In the genomic region with DNA sequence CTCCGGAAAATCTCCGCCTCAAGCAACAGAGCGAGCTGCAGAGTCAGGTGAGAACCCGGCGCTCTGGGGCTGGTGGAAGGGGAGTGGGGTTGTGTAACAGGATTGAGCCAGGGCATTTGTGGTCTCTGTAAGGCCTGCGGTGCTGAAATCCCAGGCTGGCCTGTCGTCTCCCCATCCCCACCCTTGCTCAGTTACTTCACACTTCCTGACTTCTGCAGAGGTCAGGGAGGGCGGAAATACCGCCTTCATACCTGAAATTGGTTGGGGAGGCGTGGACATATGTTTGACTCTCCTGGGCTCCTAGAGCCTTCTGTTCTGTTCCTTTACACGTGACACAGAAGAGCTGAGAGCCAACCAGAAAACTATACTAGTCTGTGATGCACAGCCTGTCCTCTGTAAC, we compare ENCODE assay signal across 11 mouse cellular contexts. TPM values are rescaled to one million over a fixed set of nuclear protein-coding genes. Genes with fewer than 3 reads are reported as not detected.
DNase-seq lines count a peak whose midpoint lies in the region; ATAC-seq and TF ChIP-seq lines count a peak whose summit lies in the region.
"Had no signal": no experiment of that assay in that cellular context is flagged by ENCODE, and none has a peak within 500 bp of the region (broad histone marks: within the 10 kb centered on the region; RNA-seq: fewer than 3 reads in every experiment).

No protein-coding gene starts in this region.

- H3K9ac ChIP-seq in kidney, postnatal 0 days (ENCODE audit: low read depth, low read length): 0 out of 2 replicates have a peak overlapping the region, but pooled peaks have one; percentile 0
- H3K9ac ChIP-seq in embryonic facial prominence, embryonic 11.5 days (replicated peaks; ENCODE audit: low read length): peak overlapping the region; percentile 22; the same call in 1 of the 2 replicates
- H3K9ac ChIP-seq in intestine, embryonic 16.5 days (ENCODE audit: low read depth, low read length): no peak overlapping the region

- WGBS in kidney, postnatal 0 days: 78% methylated on average over 11 of the region's 11 CpGs
- 71% methylated on average over 11 of the region's 11 CpGs for WGBS in embryonic facial prominence, embryonic 11.5 days
- WGBS in intestine, embryonic 16.5 days: 82% methylated on average over 11 of the region's 11 CpGs
- WGBS in small intestine, adult 2 months: 76% methylated on average over 11 of the region's 11 CpGs
- WGBS in thymus, adult 2 months: 96% methylated on average over 11 of the region's 11 CpGs

- H3K4me2 ChIP-seq in kidney, postnatal 0 days (ENCODE audit: low read length): no peak overlapping the region
- no peak overlapping the region for H3K4me2 ChIP-seq in embryonic facial prominence, embryonic 11.5 days (ENCODE audit: low read depth, low read length)
- H3K4me2 ChIP-seq in intestine, embryonic 16.5 days (ENCODE audit: low read depth, low read length): no peak overlapping the region

- TF ChIP-seq POLR2A in small intestine, adult 2 months (IDR thresholded peaks at IDR 0.05; ENCODE audit: low read depth, low read length): no peak
- no peak for TF ChIP-seq POLR2A in thymus, adult 2 months (IDR thresholded peaks at IDR 0.05; ENCODE audit: control insufficient read depth, extremely low read depth, insufficient read depth, low read length, poor library complexity)

- H3K27me3 ChIP-seq in kidney, postnatal 0 days (ENCODE audit: insufficient read depth, low read length): no peaks in the 10 kb centered on the region
- H3K27me3 ChIP-seq in embryonic facial prominence, embryonic 11.5 days (ENCODE audit: control insufficient read depth, insufficient read depth, low read length): no peaks in the 10 kb centered on the region
- no peaks in the 10 kb centered on the region for H3K27me3 ChIP-seq in intestine, embryonic 16.5 days (replicated peaks; ENCODE audit: control insufficient read depth, insufficient read depth, low read length)
- H3K27me3 ChIP-seq in small intestine, adult 2 months (ENCODE audit: control insufficient read depth, insufficient read depth, low read length): no peaks in the 10 kb centered on the region
- no peaks in the 10 kb centered on the region for H3K27me3 ChIP-seq in thymus, adult 2 months (ENCODE audit: control insufficient read depth, insufficient read depth, low read length)

- TF ChIP-seq CTCF in kidney, postnatal 0 days (IDR thresholded peaks at IDR 0.05; ENCODE audit: low read depth): no peak
- no peak for TF ChIP-seq CTCF in small intestine, adult 2 months (IDR thresholded peaks at IDR 0.05; ENCODE audit: extremely low read depth, insufficient read length, insufficient replicate concordance, low read depth, low read length)
- TF ChIP-seq CTCF in thymus, adult 2 months (IDR thresholded peaks at IDR 0.05; ENCODE audit: borderline replicate concordance, control insufficient read depth, extremely low read depth, insufficient read depth, low read length, poor library complexity): no peak

- ATAC-seq in kidney, postnatal 0 days (replicated peaks; ENCODE audit: low FRiP score, low read depth): no peak
- ATAC-seq in embryonic facial prominence, embryonic 11.5 days (replicated peaks; ENCODE audit: insufficient number of reproducible peaks, low FRiP score, low TSS enrichment, low read depth): no peak
- no peak for ATAC-seq in intestine, embryonic 16.5 days
- no peak for ATAC-seq in monocyte, adult 5-6 weeks (replicated peaks; ENCODE audit: insufficient number of reproducible peaks, low FRiP score, low TSS enrichment, poor library complexity, severe bottlenecking)

- H3K27ac ChIP-seq in kidney, postnatal 0 days: no peak overlapping the region
- H3K27ac ChIP-seq in embryonic facial prominence, embryonic 11.5 days (replicated peaks; ENCODE audit: low read depth, low read length): peak overlapping the region; percentile 20; the same call in 1 of the 2 replicates
- H3K27ac ChIP-seq in intestine, embryonic 16.5 days (ENCODE audit: low read length): peak overlapping the region; percentile 0; the same call in 1 of the 2 replicates
- H3K27ac ChIP-seq in small intestine, adult 2 months (ENCODE audit: insufficient read depth, low read depth, low read length): peak overlapping the region; percentile 5; the same call in 1 of the 2 replicates
- no peak overlapping the region for H3K27ac ChIP-seq in thymus, adult 2 months (ENCODE audit: control insufficient read depth, insufficient read depth, low read length)

- no peaks in the 10 kb centered on the region for H3K9me3 ChIP-seq in kidney, postnatal 0 days (replicated peaks; ENCODE audit: low read length)
- H3K9me3 ChIP-seq in embryonic facial prominence, embryonic 11.5 days (replicated peaks; ENCODE audit: control insufficient read depth, low read length): no peaks in the 10 kb centered on the region
- H3K9me3 ChIP-seq in intestine, embryonic 16.5 days (ENCODE audit: control insufficient read depth, low read length): no peaks in the 10 kb centered on the region

- H3K4me1 ChIP-seq in kidney, postnatal 0 days (replicated peaks; ENCODE audit: insufficient read depth, low read length): peaks cover 60% of the 10 kb centered on the region
- H3K4me1 ChIP-seq in embryonic facial prominence, embryonic 11.5 days (ENCODE audit: control insufficient read depth, insufficient read depth, low read length): peaks cover 39% of the 10 kb centered on the region
- peaks cover 82% of the 10 kb centered on the region for H3K4me1 ChIP-seq in intestine, embryonic 16.5 days (ENCODE audit: control insufficient read depth, insufficient read depth, low read length)
- peaks cover 74% of the 10 kb centered on the region for H3K4me1 ChIP-seq in small intestine, adult 2 months (ENCODE audit: control insufficient read depth, insufficient read depth, insufficient read length, low read length)
- peaks cover 16% of the 10 kb centered on the region for H3K4me1 ChIP-seq in thymus, adult 2 months (replicated peaks; ENCODE audit: control insufficient read depth, insufficient read depth, low read length)

- H3K36me3 ChIP-seq in kidney, postnatal 0 days (ENCODE audit: insufficient read depth, low read length): peaks cover 24% of the 10 kb centered on the region
- no peaks in the 10 kb centered on the region; the same call in 1 of the 2 replicates for H3K36me3 ChIP-seq in embryonic facial prominence, embryonic 11.5 days (replicated peaks; ENCODE audit: control insufficient read depth, insufficient read depth, low read depth, low read length)
- peaks cover 3% of the 10 kb centered on the region for H3K36me3 ChIP-seq in intestine, embryonic 16.5 days (ENCODE audit: control insufficient read depth, insufficient read depth, low read length)
- H3K36me3 ChIP-seq in small intestine, adult 2 months (ENCODE audit: control insufficient read depth, insufficient read depth, low read length): peaks cover 61% of the 10 kb centered on the region
- peaks cover 32% of the 10 kb centered on the region for H3K36me3 ChIP-seq in thymus, adult 2 months (ENCODE audit: control insufficient read depth, insufficient read depth, low read length)

- no peak overlapping the region for H3K4me3 ChIP-seq in kidney, postnatal 0 days (replicated peaks; ENCODE audit: low read depth, low read length)
- no peak overlapping the region for H3K4me3 ChIP-seq in embryonic facial prominence, embryonic 11.5 days (ENCODE audit: low read depth, low read length)
- no peak overlapping the region for H3K4me3 ChIP-seq in intestine, embryonic 16.5 days (ENCODE audit: low read length)
- no peak overlapping the region for H3K4me3 ChIP-seq in small intestine, adult 2 months (ENCODE audit: low read depth, low read length)
- H3K4me3 ChIP-seq in thymus, adult 2 months (ENCODE audit: control insufficient read depth, insufficient read depth, low read length): no peak overlapping the region

- no peak for DNase-seq in kidney, postnatal 0 days (ENCODE audit: low spot score)
- no peak for DNase-seq in kidney, postnatal 10 days
- no peak for DNase-seq in embryonic facial prominence, embryonic 11.5 days (ENCODE audit: low spot score)
- DNase-seq in thymus, adult 2 months: no peak
- DNase-seq: right cerebral cortex, postnatal 14 days; thymus, postnatal 36 days had no signal

RNA-seq across cellular contexts. Expression of gene Lasp1, which starts 16.9 kb away (rescaled TPM):
- 87.7 and 96.4 TPM in 2 replicates for polyA plus RNA-seq in kidney, postnatal 0 days (2015; fragmentation: Nextera tagmentation; extraction: Ambion mirVana)
- 62.6 and 67.8 TPM in 2 replicates for polyA plus RNA-seq in embryonic facial prominence, embryonic 11.5 days (2014; fragmentation: Nextera tagmentation; extraction: Ambion mirVana)
- polyA plus RNA-seq in intestine, embryonic 16.5 days (2015; fragmentation: Nextera tagmentation; extraction: Ambion mirVana): 141 and 148 TPM in 2 replicates
- polyA plus RNA-seq in small intestine, adult 2 months (2012; rRNA removed): 165 and 397 TPM in 2 replicates
- polyA plus RNA-seq in thymus, adult 2 months (2012; rRNA removed): 167 and 178 TPM in 2 replicates
- 199 to 392 TPM (median 246 TPM) in 3 replicates for total RNA-seq in monocyte, adult 5-6 weeks (2017)

RNA-seq across cellular contexts. Expression of gene B230217C12Rik, which starts 24.8 kb away (rescaled TPM):
- 5.1 and 5.6 TPM in 2 replicates for polyA plus RNA-seq in kidney, postnatal 0 days (2015; fragmentation: Nextera tagmentation; extraction: Ambion mirVana)
- 15.4 and 20.0 TPM in 2 replicates for polyA plus RNA-seq in embryonic facial prominence, embryonic 11.5 days (2014; fragmentation: Nextera tagmentation; extraction: Ambion mirVana)
- 4.1 TPM in 2 replicates for polyA plus RNA-seq in intestine, embryonic 16.5 days (2015; fragmentation: Nextera tagmentation; extraction: Ambion mirVana)
- 0.43 and 0.44 TPM in 2 replicates for polyA plus RNA-seq in small intestine, adult 2 months (2012; rRNA removed)
- polyA plus RNA-seq in thymus, adult 2 months (2012; rRNA removed): 4.7 and 6.2 TPM in 2 replicates
- total RNA-seq in monocyte, adult 5-6 weeks (2017): 0.96 to 3.0 TPM in 2 of 3 replicates, not detected in the other

RNA-seq across cellular contexts. Expression of gene Rpl23, which starts 33.5 kb away (rescaled TPM):
- 716 and 863 TPM in 2 replicates for polyA plus RNA-seq in kidney, postnatal 0 days (2015; fragmentation: Nextera tagmentation; extraction: Ambion mirVana)
- 524 and 537 TPM in 2 replicates for polyA plus RNA-seq in embryonic facial prominence, embryonic 11.5 days (2014; fragmentation: Nextera tagmentation; extraction: Ambion mirVana)
- polyA plus RNA-seq in intestine, embryonic 16.5 days (2015; fragmentation: Nextera tagmentation; extraction: Ambion mirVana): 466 and 491 TPM in 2 replicates
- polyA plus RNA-seq in small intestine, adult 2 months (2012; rRNA removed): 10.2 and 22.0 TPM in 2 replicates
- 140 and 154 TPM in 2 replicates for polyA plus RNA-seq in thymus, adult 2 months (2012; rRNA removed)
- 1,225 to 1,795 TPM (median 1,736 TPM) in 3 replicates for total RNA-seq in monocyte, adult 5-6 weeks (2017)

RNA-seq across cellular contexts. Expression of gene 1700001P01Rik, which starts 40.0 kb away (rescaled TPM):
- polyA plus RNA-seq in kidney, postnatal 0 days (2015; fragmentation: Nextera tagmentation; extraction: Ambion mirVana): not detected in 2 replicates
- polyA plus RNA-seq in embryonic facial prominence, embryonic 11.5 days (2014; fragmentation: Nextera tagmentation; extraction: Ambion mirVana): not detected in 2 replicates
- polyA plus RNA-seq in intestine, embryonic 16.5 days (2015; fragmentation: Nextera tagmentation; extraction: Ambion mirVana): not detected in 2 replicates
- polyA plus RNA-seq in small intestine, adult 2 months (2012; rRNA removed): not detected in 2 replicates
- 0.38 and 0.50 TPM in 2 replicates for polyA plus RNA-seq in thymus, adult 2 months (2012; rRNA removed)
- not detected in 3 replicates for total RNA-seq in monocyte, adult 5-6 weeks (2017)
- polyA plus RNA-seq: heart, postnatal 0 days; large intestine, adult 2 months had no signal

RNA-seq across cellular contexts. Expression of gene Cwc25, which starts 49.4 kb away (rescaled TPM):
- 13.9 and 14.8 TPM in 2 replicates for polyA plus RNA-seq in kidney, postnatal 0 days (2015; fragmentation: Nextera tagmentation; extraction: Ambion mirVana)
- polyA plus RNA-seq in embryonic facial prominence, embryonic 11.5 days (2014; fragmentation: Nextera tagmentation; extraction: Ambion mirVana): 12.9 and 13.1 TPM in 2 replicates
- polyA plus RNA-seq in intestine, embryonic 16.5 days (2015; fragmentation: Nextera tagmentation; extraction: Ambion mirVana): 11.1 and 11.9 TPM in 2 replicates
- 1.7 and 3.7 TPM in 2 replicates for polyA plus RNA-seq in small intestine, adult 2 months (2012; rRNA removed)
- polyA plus RNA-seq in thymus, adult 2 months (2012; rRNA removed): 14.9 and 16.6 TPM in 2 replicates
- total RNA-seq in monocyte, adult 5-6 weeks (2017): 42.0 to 49.3 TPM (median 43.5 TPM) in 3 replicates

Comparison
In these comparisons a context has a peak if more than half of its experiments do, and no peak if none do; other contexts are left out.
1. H3K27ac ChIP-seq: peak in embryonic facial prominence, embryonic 11.5 days (single experiment), intestine, embryonic 16.5 days (single experiment) and small intestine, adult 2 months (single experiment); none in kidney, postnatal 0 days (single experiment) and thymus, adult 2 months (single experiment).